Comparison of ENCODE assay signal across 16 mouse cellular contexts in genomic region chr6:135238211-135238610, GRCm38 (mm10). TPM values are rescaled to one million over a fixed set of nuclear protein-coding genes. Genes with fewer than 3 reads are reported as not detected.
"Had no signal": no experiment of that assay in that cellular context is flagged by ENCODE, and none has a peak within 500 bp of the region (broad histone marks: within the 10 kb centered on the region; RNA-seq: fewer than 3 reads in every experiment).

No protein-coding gene starts in this region.

- ATAC-seq: midbrain, embryonic 13.5 days; midbrain, embryonic 15.5 days had no signal

- H3K9ac ChIP-seq: liver, postnatal 0 days; lung, embryonic 15.5 days; midbrain, embryonic 13.5 days; midbrain, embryonic 15.5 days; neural tube, embryonic 12.5 days; stomach, embryonic 15.5 days had no signal

- DNase-seq: liver, postnatal 0 days; lung, adult 2 months; lung, postnatal 14 days; lung, postnatal 36 days; right cerebral cortex, postnatal 14 days; thymus, postnatal 25 days had no signal

- H3K9me3 ChIP-seq: lung, embryonic 15.5 days; megakaryocyte, embryonic 14.5 days; midbrain, embryonic 13.5 days; midbrain, embryonic 15.5 days; neural tube, embryonic 12.5 days; stomach, embryonic 15.5 days had no signal

- H3K4me3 ChIP-seq: lung, embryonic 15.5 days; midbrain, embryonic 13.5 days; midbrain, embryonic 15.5 days; neural tube, embryonic 12.5 days; stomach, embryonic 15.5 days had no signal

- H3K27me3 ChIP-seq: lung, embryonic 15.5 days; midbrain, embryonic 13.5 days; midbrain, embryonic 15.5 days; neural tube, embryonic 12.5 days; stomach, embryonic 15.5 days had no signal

- H3K4me1 ChIP-seq: lung, embryonic 15.5 days; midbrain, embryonic 13.5 days; midbrain, embryonic 15.5 days; neural tube, embryonic 12.5 days; stomach, embryonic 15.5 days had no signal

- H3K4me2 ChIP-seq: lung, embryonic 15.5 days; midbrain, embryonic 13.5 days; midbrain, embryonic 15.5 days; neural tube, embryonic 12.5 days; stomach, embryonic 15.5 days had no signal

- H3K27ac ChIP-seq: lung, embryonic 15.5 days; macrophage; midbrain, embryonic 13.5 days; midbrain, embryonic 15.5 days; neural tube, embryonic 12.5 days; stomach, embryonic 15.5 days; stomach, postnatal 0 days had no signal

RNA-seq across cellular contexts. Expression of gene Gsg1, which starts 15.9 kb away (rescaled TPM):
- total RNA-seq: megakaryocyte progenitor cell, adult 5-6 weeks; neutrophil, adult 5-6 weeks had no signal
- polyA plus RNA-seq: midbrain, embryonic 15.5 days had no signal
